Mouse (Mus musculus) gastrocnemius, postnatal 14 days (tissue): ENCODE measurements at regions not wholly inside any gene's neighbourhood (a gene's known extent, or its start where the extent isn't known, plus 50 kb on each side); places are given as distances from the start of the nearest gene placed in this dataset.
A peak's percentile ranks its signal among the peaks of the same experiment; 100 is the strongest.

ENCODE experiments used
- DNase-seq: peaks from one replicate; pipeline ENCODE4 v3.0.0; 2021; ENCODE audit warnings: mixed read lengths
- intact Hi-C: fragments of 180-260 bp; cut with DNase I; formaldehyde crosslinking; loops from one replicate; pipeline ENCODE4 v1.15.1; 2025; ENCODE audit warnings: low total_unique reads

DNA sequence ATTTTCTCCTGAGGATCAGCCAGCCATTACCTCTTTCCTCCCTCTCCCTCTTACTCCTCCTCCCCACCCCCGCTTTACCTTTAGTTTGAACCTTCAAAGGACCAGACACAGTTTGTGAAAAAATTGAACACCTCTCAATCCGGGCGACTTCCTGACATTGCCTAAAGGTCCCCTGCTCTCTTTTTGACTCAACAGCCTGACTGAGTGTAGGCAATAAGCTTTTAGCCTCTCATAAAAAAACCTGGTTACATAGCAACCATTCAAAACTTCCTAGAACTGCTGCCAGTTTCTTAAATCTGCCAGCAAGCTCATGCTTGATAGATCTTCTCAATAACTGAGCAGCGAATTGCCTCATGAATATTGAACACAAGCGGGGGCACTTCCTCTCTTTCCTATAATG is 71.7 kb downstream of the Zfp945 start:
- intact Hi-C loops, result no loop called here
- DNase-seq, result no peak

DNA sequence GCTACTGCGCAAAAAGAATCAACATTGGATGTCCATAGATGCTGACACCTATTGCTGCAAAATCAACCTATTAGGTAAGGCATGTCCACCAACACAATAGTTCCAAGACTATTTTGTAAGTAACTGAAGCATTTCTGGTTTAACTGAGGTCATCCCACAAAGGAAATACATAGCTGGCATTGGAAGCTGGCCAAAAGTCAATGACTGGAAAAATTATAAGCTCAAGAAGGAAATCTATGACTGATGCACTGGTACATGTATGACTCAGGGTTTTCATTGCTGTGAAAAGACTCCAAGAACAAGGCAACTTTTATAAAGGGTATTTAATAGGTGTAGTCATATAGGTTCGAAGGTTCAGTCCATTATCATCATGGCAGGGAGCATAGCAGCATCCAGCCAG is 82.5 kb downstream of the Zfp945 start:
- intact Hi-C loops, result no loop called here
- no peak for DNase-seq

DNA sequence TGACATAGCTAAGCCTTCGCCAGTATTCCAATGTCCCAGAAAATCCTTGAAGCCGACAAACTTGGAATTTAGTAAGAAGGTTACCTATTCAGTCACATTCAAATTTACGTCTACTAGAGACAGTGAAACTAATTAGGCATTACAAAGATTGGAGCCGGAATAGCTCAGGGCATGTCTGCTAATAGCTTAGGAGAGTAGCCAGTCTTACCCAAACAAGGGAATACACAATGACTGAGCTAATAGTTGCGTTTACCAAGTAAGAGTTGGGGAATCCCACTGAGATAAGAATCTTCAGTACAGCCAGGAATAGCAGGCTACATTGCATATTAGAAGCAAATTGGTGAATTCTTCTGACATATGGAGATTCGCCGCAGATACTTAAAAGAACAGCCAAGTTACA is 121.2 kb downstream of the Zfp945 start:
- intact Hi-C loops, result no loop called here
- no peak for DNase-seq

DNA sequence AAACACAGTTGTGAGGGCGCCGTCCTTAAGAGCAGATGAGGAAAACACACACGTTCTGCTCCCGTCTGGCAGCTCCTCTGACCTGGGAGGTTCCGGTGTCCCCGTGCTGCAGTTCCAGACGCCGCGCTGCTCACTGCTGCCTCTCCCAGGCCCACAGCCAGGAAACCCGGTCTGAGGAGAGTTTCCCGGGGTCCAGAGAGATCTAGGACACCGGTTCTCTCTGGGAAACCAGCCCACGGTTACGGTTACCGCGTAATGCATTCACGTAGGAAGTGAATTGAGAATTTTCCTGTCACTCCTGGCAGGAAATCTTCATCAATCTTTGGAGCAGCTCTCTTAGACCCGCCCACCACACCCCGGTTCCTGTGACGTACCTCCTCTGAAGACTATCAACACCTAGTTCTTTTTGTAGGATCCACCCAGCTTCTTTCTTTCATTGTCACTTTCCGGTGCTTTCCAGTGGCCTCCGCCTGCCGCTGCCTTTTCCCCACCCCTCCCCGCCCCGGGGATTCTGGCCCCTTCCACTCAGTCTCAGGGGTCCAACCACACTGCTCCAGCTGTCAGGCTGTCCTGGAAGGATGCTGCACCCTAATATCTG is 127.3 kb downstream of the Zfp945 start:
- intact Hi-C loops, result no loop called here
- DNase-seq, result peak; percentile 56

DNA sequence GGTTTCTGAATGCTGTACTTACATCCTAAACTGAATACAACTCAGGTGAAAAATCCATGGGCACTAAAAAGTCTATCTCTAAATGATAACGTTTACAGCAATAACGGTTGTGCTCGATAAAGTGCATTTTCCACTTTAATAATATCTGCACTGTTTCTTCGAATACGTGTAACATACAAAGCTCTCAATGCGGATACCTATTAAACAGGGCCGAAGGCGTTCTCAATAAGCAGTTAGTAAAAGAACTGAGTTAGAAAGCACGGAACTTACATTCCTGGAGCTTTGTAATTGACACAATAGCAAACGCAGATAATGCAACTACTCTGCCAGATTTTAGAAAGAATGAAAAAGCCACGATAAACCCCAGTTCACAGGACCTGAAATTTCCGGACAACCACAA is 127.8 kb downstream of the Zfp945 start:
- DNase-seq, result no peak
- intact Hi-C loops, result no loop called here

DNA sequence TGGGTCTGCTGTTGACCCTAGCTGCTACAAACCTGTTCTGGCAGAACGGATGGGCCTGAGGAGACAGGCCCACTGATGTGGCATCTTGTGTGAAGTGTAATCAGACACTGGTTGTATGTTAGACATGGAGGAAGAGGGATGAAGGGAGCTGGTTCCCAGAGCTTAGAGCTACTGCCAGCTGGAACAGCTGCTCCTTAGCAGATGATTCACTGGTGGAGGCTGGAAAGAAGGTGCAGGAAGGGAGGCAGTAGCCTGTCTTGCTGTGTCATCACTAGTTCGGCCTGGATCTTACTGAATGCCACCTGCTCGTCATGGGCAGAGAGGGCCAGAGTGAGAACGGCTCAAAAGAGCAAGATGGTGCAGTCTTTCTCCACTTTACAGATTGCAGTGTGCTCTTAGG is 130.6 kb downstream of the Zfp945 start:
- DNase-seq, result no peak
- intact Hi-C loops, result no loop called here
